Mouse (Mus musculus) cortical plate, adult 2 months (tissue): Measurements from ENCODE around the gene Ctnnd2.

Experiments used
- CTCF ChIP-seq: fragments of 200-500 bp; IDR thresholded peaks from 2 replicates; pipeline ENCODE4 v1.5.1; 2011; ENCODE audit warnings: mild to moderate bottlenecking, control low read depth, low read length; ENCODE audit not compliant: insufficient read depth; ENCODE audit errors: extremely low read depth
- POLR2A ChIP-seq: fragments of 200-500 bp; IDR thresholded peaks from 2 replicates; pipeline ENCODE4 v1.6.1; 2011; ENCODE audit warnings: mild to moderate bottlenecking, low read length, control low read depth; ENCODE audit not compliant: insufficient read depth; ENCODE audit errors: extremely low read depth

DNA sequence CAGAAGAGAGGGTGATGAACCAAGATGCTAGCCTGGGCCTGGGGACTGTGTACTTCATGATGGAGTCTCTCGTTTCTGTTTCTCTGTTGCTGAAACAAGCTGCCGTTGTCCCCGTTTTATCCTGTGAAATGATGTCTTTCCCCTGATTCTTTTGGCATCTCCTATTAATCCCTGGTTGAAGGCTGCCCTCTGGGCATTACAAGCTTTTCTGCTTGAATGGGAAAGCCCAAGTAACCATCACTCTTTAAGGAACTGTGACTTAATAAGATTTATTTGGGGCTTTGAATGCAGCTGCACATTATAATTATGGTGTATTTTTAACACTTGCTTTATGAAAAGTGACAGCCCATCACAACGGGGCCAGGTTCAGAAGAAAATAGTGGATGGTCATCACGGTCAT lies 40.4 kb downstream of the Ctnnd2 start:
- TF ChIP-seq CTCF = no peak
- no peak for TF ChIP-seq POLR2A
